Mouse (Mus musculus): ENCODE measurements around the gene Glcci1. TPM values are rescaled to one million over a fixed set of nuclear protein-coding genes. Genes with fewer than 3 reads are reported as not detected.

Glcci1 gene
- total and polyA plus RNA-seq, 2 experiments from 2014 or later, result 5.1 to 11.1 TPM

DNA sequence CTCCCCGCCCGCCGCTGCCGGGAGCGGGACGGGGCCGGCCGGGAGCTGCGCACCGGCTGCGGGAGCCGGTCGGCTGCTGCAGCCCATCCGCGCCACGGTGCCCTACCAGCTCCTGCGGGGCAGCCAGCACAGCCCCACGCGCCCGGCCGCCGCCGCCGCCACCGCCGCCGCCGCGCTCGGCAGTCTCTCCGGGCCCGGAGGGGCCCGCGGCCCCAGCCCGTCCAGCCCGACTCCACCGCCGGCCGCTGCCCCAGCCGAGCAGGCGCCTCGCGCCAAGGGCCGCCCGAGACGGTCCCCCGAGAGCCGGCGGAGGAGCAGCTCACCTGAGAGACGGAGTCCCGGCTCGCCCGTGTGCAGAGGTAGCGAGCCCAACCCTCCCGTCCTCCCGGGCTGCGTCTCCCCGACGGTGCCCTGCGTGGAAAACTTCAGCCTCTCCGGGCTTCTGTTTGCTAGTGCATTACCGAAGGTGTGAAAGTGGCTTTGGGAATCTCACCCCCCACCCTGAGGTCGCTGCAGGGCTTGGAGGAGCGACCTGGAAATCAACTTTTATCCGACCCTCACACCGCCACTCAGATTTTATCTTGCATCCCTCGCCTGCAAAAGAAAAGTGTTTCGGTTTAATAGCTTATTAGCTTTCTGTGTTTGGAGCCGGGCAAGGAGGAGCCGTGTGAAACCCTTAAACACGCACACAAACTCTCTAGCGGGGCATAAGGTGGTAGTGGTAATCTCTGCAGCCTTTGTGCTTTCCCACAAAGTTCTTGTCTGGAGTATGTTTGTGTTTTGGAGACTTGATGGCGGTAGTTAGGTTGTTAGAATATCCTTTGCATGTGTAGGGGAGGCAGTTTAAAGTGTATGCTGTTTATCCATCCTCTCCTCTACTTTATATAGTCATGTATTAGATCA, 812 bp downstream of the Glcci1 start:
- ATAC-seq (ENCODE audit: low FRiP score), result peak; percentile 4
- no peak for TF ChIP-seq CTCF (IDR thresholded peaks at IDR 0.05)
- Histone ChIP-seq H3K4me3 (ENCODE audit: low read depth, low read length) (peak overlapping the region; percentile 93), H3K36me3 (ENCODE audit: insufficient read depth, low read length) (no peaks in the 10 kb centered on the region), H3K9me3 (ENCODE audit: low read length) (no peaks in the 10 kb centered on the region), H3K4me2 (ENCODE audit: low read depth, low read length, poor library complexity, severe bottlenecking) (peak overlapping the region; percentile 82), H3K4me1 (ENCODE audit: insufficient read depth, low read length) (no peaks in the 10 kb centered on the region), H3K9ac (replicated peaks; ENCODE audit: low read length, poor library complexity, severe bottlenecking) (peak overlapping the region; percentile 94), H3K27me3 (ENCODE audit: insufficient read depth, low read length) (no peaks in the 10 kb centered on the region), H3K27ac (ENCODE audit: low read depth, low read length) (peak overlapping the region; percentile 98)
- WGBS, result under 1% methylated on average over 50 of the region's 73 CpGs
- DNase-seq (ENCODE audit: low spot score), result no peak

DNA sequence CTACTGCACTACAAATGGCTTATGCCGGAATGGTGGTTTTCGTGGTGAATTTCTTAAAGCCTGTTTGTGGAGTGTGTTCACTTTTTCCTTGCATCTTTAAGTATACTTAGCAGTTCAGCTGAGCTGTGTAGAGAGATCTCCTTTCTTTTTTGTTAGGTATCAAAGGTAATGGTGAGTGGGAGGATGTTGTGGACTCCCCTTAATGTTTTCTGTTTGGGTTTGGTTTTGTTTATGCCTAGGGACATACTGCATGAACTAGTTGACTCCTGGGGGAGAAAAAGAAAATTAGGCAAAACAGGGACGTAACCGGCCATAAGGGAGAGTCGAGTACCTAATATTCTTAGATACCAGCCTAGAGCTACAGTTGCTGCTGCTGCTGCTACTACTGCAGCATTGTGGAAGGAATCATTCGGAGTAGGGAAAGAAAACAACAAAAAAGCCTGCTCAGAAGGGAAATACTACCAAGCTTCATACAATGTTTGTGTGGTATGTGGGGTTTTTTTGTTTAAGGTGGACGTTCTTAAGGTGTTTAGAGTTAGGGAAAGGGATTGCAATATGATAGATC, 1.5 kb downstream of the Glcci1 start:
- peak overlapping the region; percentile 94 for H3K9ac ChIP-seq (replicated peaks; ENCODE audit: low read length, poor library complexity, severe bottlenecking)
- no peaks in the 10 kb centered on the region for H3K36me3 ChIP-seq (ENCODE audit: insufficient read depth, low read length)
- ATAC-seq (ENCODE audit: low FRiP score) (no peak), DNase-seq (ENCODE audit: low spot score) (no peak)
- no peak for TF ChIP-seq CTCF (IDR thresholded peaks at IDR 0.05)
- H3K9me3 ChIP-seq (ENCODE audit: low read length), result no peaks in the 10 kb centered on the region
- no peaks in the 10 kb centered on the region for H3K4me1 ChIP-seq (ENCODE audit: insufficient read depth, low read length)
- H3K27me3 ChIP-seq (ENCODE audit: insufficient read depth, low read length), result no peaks in the 10 kb centered on the region
- peak overlapping the region; percentile 93 for H3K4me3 ChIP-seq (ENCODE audit: low read depth, low read length)
- H3K4me2 ChIP-seq (ENCODE audit: low read depth, low read length, poor library complexity, severe bottlenecking), result peak overlapping the region; percentile 82
- 2% methylated on average over 7 of the region's 7 CpGs for WGBS
- peak overlapping the region; percentile 98 for H3K27ac ChIP-seq (ENCODE audit: low read depth, low read length)

DNA sequence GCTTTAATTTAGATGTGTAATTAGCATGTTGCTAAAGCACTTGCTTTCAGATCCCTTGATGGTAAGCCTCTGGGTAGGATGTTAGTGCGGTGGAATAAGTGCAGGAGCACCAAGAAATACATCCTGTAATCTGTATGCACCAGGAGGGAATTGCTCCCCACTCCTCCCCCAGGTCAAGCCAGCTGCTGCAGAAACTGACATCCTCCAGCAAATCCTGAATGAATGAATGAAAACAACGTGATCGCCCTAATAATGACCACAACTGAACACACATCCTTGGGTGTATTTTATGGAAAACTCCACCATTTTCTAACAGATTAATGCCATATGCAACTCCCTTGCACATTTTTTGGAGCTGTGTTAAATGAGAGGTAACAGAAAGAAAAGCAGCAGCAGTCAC, 2.0 kb downstream of the Glcci1 start:
- peak overlapping the region; percentile 98; the same call in 1 of the 2 replicates for H3K27ac ChIP-seq (ENCODE audit: low read depth, low read length)
- H3K36me3 ChIP-seq (ENCODE audit: insufficient read depth, low read length), result no peaks in the 10 kb centered on the region
- H3K4me2 ChIP-seq (ENCODE audit: low read depth, low read length, poor library complexity, severe bottlenecking), result peak overlapping the region; percentile 82
- ATAC-seq (ENCODE audit: low FRiP score) (no peak), DNase-seq (ENCODE audit: low spot score) (peak; percentile 44)
- H3K9ac ChIP-seq (replicated peaks; ENCODE audit: low read length, poor library complexity, severe bottlenecking), result peak overlapping the region; percentile 94
- H3K9me3 ChIP-seq (ENCODE audit: low read length), result no peaks in the 10 kb centered on the region
- TF ChIP-seq CTCF (IDR thresholded peaks at IDR 0.05), result no peak
- peak overlapping the region; percentile 93 for H3K4me3 ChIP-seq (ENCODE audit: low read depth, low read length)
- WGBS, result 8% methylated on average over 3 of the region's 3 CpGs
- no peaks in the 10 kb centered on the region for H3K4me1 ChIP-seq (ENCODE audit: insufficient read depth, low read length)
- H3K27me3 ChIP-seq (ENCODE audit: insufficient read depth, low read length), result no peaks in the 10 kb centered on the region

DNA sequence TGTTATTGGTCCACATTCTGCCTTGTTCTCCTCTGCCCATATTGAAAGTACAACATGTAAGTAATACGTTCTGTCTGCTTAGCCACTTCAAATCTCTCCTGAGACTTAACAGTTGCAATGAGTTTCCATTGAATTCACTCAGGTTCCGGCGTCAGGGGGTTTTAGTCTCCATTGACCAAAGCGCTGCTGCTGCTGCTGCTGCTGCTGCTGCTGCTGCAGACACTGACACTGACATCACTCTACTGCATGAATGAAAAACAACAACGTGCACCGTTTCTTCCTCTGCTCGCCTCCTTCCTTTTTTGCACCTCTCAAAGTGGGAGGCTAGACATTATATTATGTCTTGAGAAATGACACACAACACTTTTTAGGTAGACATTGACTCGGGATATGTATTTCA, 3.0 kb downstream of the Glcci1 start:
- Histone ChIP-seq H3K36me3 (ENCODE audit: insufficient read depth, low read length) (no peaks in the 10 kb centered on the region), H3K4me1 (ENCODE audit: insufficient read depth, low read length) (no peaks in the 10 kb centered on the region), H3K4me2 (ENCODE audit: low read depth, low read length, poor library complexity, severe bottlenecking) (peak overlapping the region; percentile 82), H3K27me3 (ENCODE audit: insufficient read depth, low read length) (no peaks in the 10 kb centered on the region), H3K9ac (replicated peaks; ENCODE audit: low read length, poor library complexity, severe bottlenecking) (peak overlapping the region; percentile 94), H3K4me3 (ENCODE audit: low read depth, low read length) (peak overlapping the region; percentile 93), H3K9me3 (ENCODE audit: low read length) (no peaks in the 10 kb centered on the region), H3K27ac (ENCODE audit: low read depth, low read length) (no peak overlapping the region)
- peak; percentile 42 for DNase-seq (ENCODE audit: low spot score)
- no peak for ATAC-seq (ENCODE audit: low FRiP score)
- 8% methylated on average over 8 of the region's 8 CpGs for WGBS
- TF ChIP-seq CTCF (IDR thresholded peaks at IDR 0.05), result no peak

DNA sequence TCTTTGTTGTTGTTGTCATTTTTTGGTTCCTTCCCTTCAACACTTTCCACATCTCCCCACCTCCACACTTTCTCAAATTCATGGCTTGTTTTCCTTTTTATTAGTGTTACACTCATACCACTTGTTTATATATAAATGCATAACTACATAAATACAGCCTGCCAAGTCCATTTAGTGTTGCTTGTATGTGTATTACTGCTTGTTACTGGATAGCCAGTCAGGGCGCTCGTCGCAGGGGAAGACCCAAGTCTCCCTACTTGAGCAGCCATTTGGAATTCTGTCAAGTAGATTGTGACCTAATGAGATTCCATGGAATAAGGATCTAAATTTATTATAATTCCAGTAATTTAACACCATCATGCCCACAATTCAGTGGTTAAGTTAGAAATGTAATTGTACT, 10.3 kb downstream of the Glcci1 start:
- ATAC-seq (ENCODE audit: low FRiP score) (no peak), DNase-seq (ENCODE audit: low spot score) (no peak)
- no peaks in the 10 kb centered on the region for H3K36me3 ChIP-seq (ENCODE audit: insufficient read depth, low read length)
- no peaks in the 10 kb centered on the region for H3K4me1 ChIP-seq (ENCODE audit: insufficient read depth, low read length)
- H3K9ac ChIP-seq (replicated peaks; ENCODE audit: low read length, poor library complexity, severe bottlenecking), result no peak overlapping the region
- no peaks in the 10 kb centered on the region for H3K9me3 ChIP-seq (ENCODE audit: low read length)
- H3K4me3 ChIP-seq (ENCODE audit: low read depth, low read length), result no peak overlapping the region
- H3K4me2 ChIP-seq (ENCODE audit: low read depth, low read length, poor library complexity, severe bottlenecking), result no peak overlapping the region
- 80% methylated on average over 3 of the region's 3 CpGs for WGBS
- no peak for TF ChIP-seq CTCF (IDR thresholded peaks at IDR 0.05)
- H3K27me3 ChIP-seq (ENCODE audit: insufficient read depth, low read length), result no peaks in the 10 kb centered on the region
- H3K27ac ChIP-seq (ENCODE audit: low read depth, low read length), result no peak overlapping the region

DNA sequence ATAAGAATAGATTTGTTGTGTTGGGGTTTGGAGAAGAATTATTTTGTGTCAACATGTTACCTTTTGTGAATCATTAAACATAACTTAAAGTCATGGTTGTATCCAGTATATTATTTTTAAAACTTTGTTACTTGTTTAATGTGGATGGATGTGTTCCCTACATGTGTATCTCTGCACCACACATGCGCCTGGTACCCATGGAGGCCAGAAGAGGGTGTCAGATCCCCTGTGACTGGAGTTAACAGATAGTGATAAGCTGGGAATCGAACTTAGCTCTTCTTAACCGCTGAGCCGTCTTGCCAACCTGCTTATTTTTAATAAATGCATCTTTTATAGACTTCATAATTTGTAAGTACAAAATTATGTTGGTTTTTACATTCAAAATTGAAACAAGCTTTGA, 11.8 kb downstream of the Glcci1 start:
- WGBS, result 98% methylated on average over 4 of the region's 4 CpGs
- Histone ChIP-seq H3K9me3 (ENCODE audit: low read length) (no peaks in the 10 kb centered on the region), H3K36me3 (ENCODE audit: insufficient read depth, low read length) (no peaks in the 10 kb centered on the region), H3K27me3 (ENCODE audit: insufficient read depth, low read length) (no peaks in the 10 kb centered on the region), H3K27ac (ENCODE audit: low read depth, low read length) (no peak overlapping the region), H3K4me2 (ENCODE audit: low read depth, low read length, poor library complexity, severe bottlenecking) (no peak overlapping the region), H3K4me3 (ENCODE audit: low read depth, low read length) (no peak overlapping the region), H3K9ac (replicated peaks; ENCODE audit: low read length, poor library complexity, severe bottlenecking) (no peak overlapping the region), H3K4me1 (ENCODE audit: insufficient read depth, low read length) (no peaks in the 10 kb centered on the region)
- TF ChIP-seq CTCF (IDR thresholded peaks at IDR 0.05), result no peak
- DNase-seq (ENCODE audit: low spot score), result no peak
- ATAC-seq (ENCODE audit: low FRiP score), result no peak
